Mouse (Mus musculus): ENCODE data around the gene Gm47955.

GRCm38 (mm10) chr1:82948601-82949000, 11.5 kb upstream of the Gm47955 start:
- TF ChIP-seq POLR2A (IDR thresholded peaks at IDR 0.05; ENCODE audit: control insufficient read depth in 1 of 2, insufficient read depth in 1 of 2, low read depth in 1 of 2, low read length in 2 of 2, poor library complexity in 1 of 2): no peak
- no peak for TF ChIP-seq CTCF (IDR thresholded peaks at IDR 0.05 in 2 of 3, conservative IDR thresholded peaks at IDR 0.05 in 1 of 3; ENCODE audit: control insufficient read depth in 1 of 3, insufficient read depth in 1 of 3, low read depth in 2 of 3, low read length in 3 of 3, poor library complexity in 1 of 3, severe bottlenecking in 1 of 3)
- TF ChIP-seq JUND (IDR thresholded peaks at IDR 0.05; ENCODE audit: low read depth, low read length): no peak
- no peak for TF ChIP-seq SIN3A (IDR thresholded peaks at IDR 0.05; ENCODE audit: low read length)
- no peak for TF ChIP-seq ZC3H11A (IDR thresholded peaks at IDR 0.05; ENCODE audit: low read depth, low read length)
- TF ChIP-seq EP300 (IDR thresholded peaks at IDR 0.05; ENCODE audit: low read depth in 1 of 2, low read length in 2 of 2): no peak
- TF ChIP-seq TAL1 (IDR thresholded peaks at IDR 0.05; ENCODE audit: low read length): no peak
- TF ChIP-seq SMC3 (IDR thresholded peaks at IDR 0.05; ENCODE audit: low read depth, low read length): no peak
- TF ChIP-seq E2F4 (IDR thresholded peaks at IDR 0.05; ENCODE audit: borderline replicate concordance, low read depth, low read length): no peak
- TF ChIP-seq MYC (IDR thresholded peaks at IDR 0.05; ENCODE audit: low read depth, low read length): no peak
- TF ChIP-seq USF2 (IDR thresholded peaks at IDR 0.05; ENCODE audit: borderline replicate concordance in 1 of 2, insufficient read depth in 1 of 2, low read depth in 1 of 2, low read length in 2 of 2): no peak

Data from MEL (cell line).